Mouse (Mus musculus) kidney, embryonic 16.5 days (tissue): ENCODE measurements at regions not wholly inside any gene's neighbourhood (a gene's known extent, or its start where the extent isn't known, plus 50 kb on each side); places are given as distances from the start of the nearest gene placed in this dataset.
A peak's percentile ranks its signal among the peaks of the same experiment; 100 is the strongest.
"Not testable (repeated sequence)": the region's sequence is repeated elsewhere in the genome, so short reads cannot be mapped to it uniquely, and the experiment has no call there.

Experiments used
- ATAC-seq: fragments of 200-750 bp; cut with Nextera tagmentation; 2 replicates; pipeline ENCODE4 v1.8.0; 2017; ENCODE audit warnings: moderate TSS enrichment; ENCODE audit not compliant: low FRiP score, low TSS enrichment
- H3K27ac ChIP-seq: fragments of 300-500 bp; sonication (generic); 2 replicates; pipeline ENCODE4 v1.5.1; 2014; ENCODE audit warnings: low read length
- H3K27me3 ChIP-seq: fragments of 300-500 bp; sonication (generic); 2 replicates; pipeline ENCODE4 v1.6.1; 2014; ENCODE audit warnings: low read length, control low read depth, mixed read lengths; ENCODE audit not compliant: insufficient read depth
- H3K36me3 ChIP-seq: fragments of 300-500 bp; sonication (generic); 2 replicates; pipeline ENCODE4 v1.6.1; 2014; ENCODE audit warnings: low read length, control low read depth, mixed read lengths; ENCODE audit not compliant: insufficient read depth
- H3K4me1 ChIP-seq: fragments of 300-500 bp; sonication (generic); 2 replicates; pipeline ENCODE4 v1.6.1; 2014; ENCODE audit warnings: low read length, control low read depth, mixed read lengths; ENCODE audit not compliant: insufficient read depth
- H3K4me2 ChIP-seq: fragments of 300-500 bp; sonication (generic); replicated peaks from 2 replicates; pipeline ENCODE4 v1.6.1; 2014; ENCODE audit warnings: low read depth, low read length
- H3K4me3 ChIP-seq: fragments of 300-500 bp; sonication (generic); 2 replicates; pipeline ENCODE4 v1.5.1; 2014; ENCODE audit warnings: mild to moderate bottlenecking, low read length
- H3K9ac ChIP-seq: fragments of 300-500 bp; sonication (generic); replicated peaks from 2 replicates; pipeline ENCODE4 v1.6.1; 2014; ENCODE audit warnings: low read length
- H3K9me3 ChIP-seq: fragments of 300-500 bp; sonication (generic); 2 replicates; pipeline ENCODE4 v1.6.1; 2016; ENCODE audit warnings: low read length, control low read depth
- WGBS: fragments of 180-500 bp; shearing (Covaris S2); extraction: QIAGEN DNeasy Blood & Tissue Kit; methylation state at CpG from one replicate; pipeline ENCODE4 v1.1.7; 2014; 5-methylcytosine and 5-hydroxymethylcytosine counted together

- no peak overlapping the region for H3K4me3 ChIP-seq
- no peak for ATAC-seq
- peak overlapping the region; percentile 1; the same call in 1 of the 2 replicates for H3K27ac ChIP-seq
- H3K36me3 ChIP-seq = no peaks in the 10 kb centered on the region
- H3K9me3 ChIP-seq = no peaks in the 10 kb centered on the region
- no peak overlapping the region for H3K9ac ChIP-seq
- WGBS = 13% methylated on average over 3 of the region's 3 CpGs
- H3K27me3 ChIP-seq = no peaks in the 10 kb centered on the region
- H3K4me2 ChIP-seq = no peak overlapping the region
- H3K4me1 ChIP-seq = peaks cover 5% of the 10 kb centered on the region; the same call in 1 of the 2 replicates
These were observed 450.4 kb upstream of the Tbl1xr1 start for GRCm38 (mm10) chr3:21626029-21626428.

GRCm38 (mm10) chr3:21627048-21627447, 449.4 kb upstream of the Tbl1xr1 start:
- not testable (repeated sequence) for H3K27ac ChIP-seq, H3K27me3 ChIP-seq, H3K9me3 ChIP-seq, H3K4me3 ChIP-seq, ATAC-seq, H3K4me1 ChIP-seq, H3K9ac ChIP-seq, H3K4me2 ChIP-seq, H3K36me3 ChIP-seq
- WGBS = 91% methylated on average over 2 of the region's 2 CpGs

GRCm38 (mm10) chr3:21633600-21634221, 442.7 kb upstream of the Tbl1xr1 start:
- no peaks in the 10 kb centered on the region for H3K36me3 ChIP-seq
- H3K4me3 ChIP-seq = no peak overlapping the region
- H3K9me3 ChIP-seq = 0 out of 2 replicates have a peak, but pooled peaks cover 4% of the 10 kb centered on the region
- 41% methylated on average over 1 of the region's 1 CpGs for WGBS
- H3K27me3 ChIP-seq = no peaks in the 10 kb centered on the region
- ATAC-seq = peak; percentile 71; the same call in 1 of the 2 replicates
- H3K4me1 ChIP-seq = 0 out of 2 replicates have a peak, but pooled peaks cover 2% of the 10 kb centered on the region
- no peak overlapping the region for H3K9ac ChIP-seq
- H3K27ac ChIP-seq = no peak overlapping the region
- no peak overlapping the region for H3K4me2 ChIP-seq

- H3K9me3 ChIP-seq = 0 out of 2 replicates have a peak, but pooled peaks cover 4% of the 10 kb centered on the region
- H3K27ac ChIP-seq = no peak overlapping the region
- no peak for ATAC-seq
- WGBS = 86% methylated on average over 4 of the region's 4 CpGs
- H3K9ac ChIP-seq = no peak overlapping the region
- H3K27me3 ChIP-seq = no peaks in the 10 kb centered on the region
- no peaks in the 10 kb centered on the region for H3K36me3 ChIP-seq
- H3K4me3 ChIP-seq = no peak overlapping the region
- no peak overlapping the region for H3K4me2 ChIP-seq
- 0 out of 2 replicates have a peak, but pooled peaks cover 2% of the 10 kb centered on the region for H3K4me1 ChIP-seq
These were observed 441.7 kb upstream of the Tbl1xr1 start for GRCm38 (mm10) chr3:21634675-21635204.

- Histone ChIP-seq H3K4me2 (no peak overlapping the region), H3K4me1 (no peaks in the 10 kb centered on the region), H3K4me3 (no peak overlapping the region), H3K9me3 (0 out of 2 replicates have a peak, but pooled peaks cover 2% of the 10 kb centered on the region), H3K27ac (peak overlapping the region; percentile 8; the same call in 1 of the 2 replicates), H3K27me3 (no peaks in the 10 kb centered on the region), H3K9ac (no peak overlapping the region), H3K36me3 (no peaks in the 10 kb centered on the region)
- ATAC-seq = no peak
- WGBS = 78% methylated on average over 5 of the region's 5 CpGs
These were observed 437.6 kb upstream of the Tbl1xr1 start for GRCm38 (mm10) chr3:21638886-21639285.

GRCm38 (mm10) chr3:21639576-21639975, 436.9 kb upstream of the Tbl1xr1 start:
- Histone ChIP-seq H3K27ac (peak overlapping the region; percentile 8; the same call in 1 of the 2 replicates), H3K4me3 (no peak overlapping the region), H3K9me3 (0 out of 2 replicates have a peak, but pooled peaks cover 2% of the 10 kb centered on the region), H3K4me2 (no peak overlapping the region), H3K36me3 (no peaks in the 10 kb centered on the region), H3K27me3 (no peaks in the 10 kb centered on the region), H3K4me1 (no peaks in the 10 kb centered on the region), H3K9ac (no peak overlapping the region)
- WGBS = 47% methylated on average over 5 of the region's 5 CpGs
- no peak for ATAC-seq

GRCm38 (mm10) chr3:21644086-21644485, 432.4 kb upstream of the Tbl1xr1 start:
- Histone ChIP-seq H3K4me3 (no peak overlapping the region), H3K4me2 (no peak overlapping the region), H3K9ac (no peak overlapping the region), H3K27ac (no peak overlapping the region), H3K9me3 (no peaks in the 10 kb centered on the region), H3K36me3 (no peaks in the 10 kb centered on the region), H3K27me3 (no peaks in the 10 kb centered on the region), H3K4me1 (no peaks in the 10 kb centered on the region)
- 73% methylated on average over 2 of the region's 2 CpGs for WGBS
- no peak for ATAC-seq

GRCm38 (mm10) chr3:21645268-21645667, 431.2 kb upstream of the Tbl1xr1 start:
- Histone ChIP-seq H3K4me2 (no peak overlapping the region), H3K4me3 (no peak overlapping the region), H3K36me3 (no peaks in the 10 kb centered on the region), H3K27me3 (no peaks in the 10 kb centered on the region), H3K9ac (no peak overlapping the region), H3K4me1 (no peaks in the 10 kb centered on the region), H3K27ac (no peak overlapping the region), H3K9me3 (no peaks in the 10 kb centered on the region)
- WGBS = 70% methylated on average over 1 of the region's 1 CpGs
- ATAC-seq = no peak

GRCm38 (mm10) chr3:21649885-21650469, 426.5 kb upstream of the Tbl1xr1 start:
- no peaks in the 10 kb centered on the region for H3K27me3 ChIP-seq
- ATAC-seq = no peak
- no peak overlapping the region for H3K4me2 ChIP-seq

GRCm38 (mm10) chr3:21655301-21655700, 421.2 kb upstream of the Tbl1xr1 start:
- peaks cover 6% of the 10 kb centered on the region for H3K9me3 ChIP-seq
- 63% methylated on average over 2 of the region's 2 CpGs for WGBS
- no peak overlapping the region for H3K27ac ChIP-seq
- H3K4me1 ChIP-seq = no peaks in the 10 kb centered on the region
- no peak overlapping the region for H3K4me3 ChIP-seq
- no peak for ATAC-seq
- H3K9ac ChIP-seq = no peak overlapping the region
- H3K4me2 ChIP-seq = no peak overlapping the region
- no peaks in the 10 kb centered on the region for H3K36me3 ChIP-seq
- H3K27me3 ChIP-seq = no peaks in the 10 kb centered on the region

More at GRCm38 (mm10) chr3:21649885-21650469, 426.5 kb upstream of the Tbl1xr1 start:
- H3K4me1 ChIP-seq = no peaks in the 10 kb centered on the region
- no peak overlapping the region for H3K4me3 ChIP-seq
- no peaks in the 10 kb centered on the region for H3K9me3 ChIP-seq
- H3K27ac ChIP-seq = no peak overlapping the region
- H3K36me3 ChIP-seq = no peaks in the 10 kb centered on the region
- WGBS = 61% methylated on average over 8 of the region's 8 CpGs
- H3K9ac ChIP-seq = no peak overlapping the region
